Mouse (Mus musculus) adipocyte (in vitro differentiated cells): ENCODE data around the gene Ssbp3.

Source experiments
- DNase-seq: peaks from one replicate; pipeline ENCODE4 v3.0.0-alpha.2; 2016; ENCODE audit warnings: low spot score

Ssbp3 gene

GRCm38 (mm10) chr4:106959506-106960302 is 49.2 kb downstream of the Ssbp3 start:
- DNase-seq: no peak

GRCm38 (mm10) chr4:106960476-106960875 is 50.0 kb downstream of the Ssbp3 start:
- no peak for DNase-seq

- DNase-seq: no peak
These were observed 50.8 kb downstream of the Ssbp3 start for GRCm38 (mm10) chr4:106961321-106961720.

GRCm38 (mm10) chr4:106964356-106964755 is 53.9 kb downstream of the Ssbp3 start:
- no peak for DNase-seq

- no peak for DNase-seq
These were observed 54.5 kb downstream of the Ssbp3 start for GRCm38 (mm10) chr4:106964996-106965395.

GRCm38 (mm10) chr4:106966443-106966842 is 55.9 kb downstream of the Ssbp3 start:
- DNase-seq: no peak

GRCm38 (mm10) chr4:106968910-106969309 is 58.4 kb downstream of the Ssbp3 start:
- DNase-seq: no peak

- DNase-seq: no peak
These were observed 60.3 kb downstream of the Ssbp3 start for GRCm38 (mm10) chr4:106970786-106971185.

- DNase-seq: no peak
These were observed 61.6 kb downstream of the Ssbp3 start for GRCm38 (mm10) chr4:106972061-106972460.

GRCm38 (mm10) chr4:106972461-106973384 is 62.2 kb downstream of the Ssbp3 start:
- DNase-seq: no peak

GRCm38 (mm10) chr4:106975324-106975723 is 64.8 kb downstream of the Ssbp3 start:
- no peak for DNase-seq

- no peak for DNase-seq
These were observed 65.4 kb downstream of the Ssbp3 start for GRCm38 (mm10) chr4:106975890-106976289.

- no peak for DNase-seq
These were observed 66.1 kb downstream of the Ssbp3 start for GRCm38 (mm10) chr4:106976576-106976975.

- no peak for DNase-seq
These were observed 66.7 kb downstream of the Ssbp3 start for GRCm38 (mm10) chr4:106977218-106977651.

GRCm38 (mm10) chr4:106978376-106978775 is 67.9 kb downstream of the Ssbp3 start:
- no peak for DNase-seq

GRCm38 (mm10) chr4:106980669-106981068 is 70.2 kb downstream of the Ssbp3 start:
- no peak for DNase-seq

GRCm38 (mm10) chr4:106981385-106982103 is 71.0 kb downstream of the Ssbp3 start:
- DNase-seq: no peak

- DNase-seq: no peak
These were observed 72.0 kb downstream of the Ssbp3 start for GRCm38 (mm10) chr4:106982344-106983121.

GRCm38 (mm10) chr4:106983908-106984515 is 73.5 kb downstream of the Ssbp3 start:
- DNase-seq: no peak

- no peak for DNase-seq
These were observed 74.8 kb downstream of the Ssbp3 start for GRCm38 (mm10) chr4:106985289-106985688.
